Mouse (Mus musculus) hindbrain, embryonic 11.5 days (tissue): ENCODE results near the gene Zcchc9. TPM values are rescaled to one million over a fixed set of nuclear protein-coding genes. Genes with fewer than 3 reads are reported as not detected.

Experiments
- ATAC-seq: fragments of 200-750 bp; cut with Nextera tagmentation; 2 replicates; pipeline ENCODE4 v1.8.0; 2017; ENCODE audit warnings: mild to moderate bottlenecking, moderate TSS enrichment, moderate library complexity; ENCODE audit not compliant: low FRiP score
- DNase-seq: peaks from one replicate; pipeline ENCODE4 v3.0.0-alpha.2; 2015; ENCODE audit warnings: low spot score
- H3K27ac ChIP-seq: fragments of 300-500 bp; sonication (generic); 2 replicates; pipeline ENCODE4 v1.5.1; 2014; ENCODE audit warnings: mild to moderate bottlenecking, low read depth, low read length
- H3K27me3 ChIP-seq: fragments of 300-500 bp; sonication (generic); 2 replicates; pipeline ENCODE4 v1.6.1; 2014; ENCODE audit warnings: mild to moderate bottlenecking, low read length, moderate library complexity, mixed read lengths; ENCODE audit not compliant: control insufficient read depth, insufficient read depth
- H3K36me3 ChIP-seq: fragments of 300-500 bp; sonication (generic); 2 replicates; pipeline ENCODE4 v1.6.1; 2014; ENCODE audit warnings: mild to moderate bottlenecking, low read length, moderate library complexity, mixed read lengths; ENCODE audit not compliant: control insufficient read depth, insufficient read depth
- H3K4me1 ChIP-seq: fragments of 300-500 bp; sonication (generic); replicated peaks from 2 replicates; pipeline ENCODE4 v1.6.1; 2014; ENCODE audit warnings: low read length, mixed read lengths; ENCODE audit not compliant: control insufficient read depth, insufficient read depth
- H3K4me2 ChIP-seq: fragments of 300-500 bp; sonication (generic); replicated peaks from 2 replicates; pipeline ENCODE4 v1.6.1; 2014; ENCODE audit warnings: mild to moderate bottlenecking, low read depth, low read length
- H3K4me3 ChIP-seq: fragments of 300-500 bp; sonication (generic); 2 replicates; pipeline ENCODE4 v1.5.1; 2014; ENCODE audit warnings: low read depth, low read length
- H3K9ac ChIP-seq: fragments of 300-500 bp; sonication (generic); 2 replicates; pipeline ENCODE4 v1.6.1; 2014; ENCODE audit warnings: low read depth, low read length
- H3K9me3 ChIP-seq: fragments of 300-500 bp; sonication (generic); 2 replicates; pipeline ENCODE4 v1.6.1; 2016; ENCODE audit warnings: low read length; ENCODE audit not compliant: control insufficient read depth
- WGBS: fragments of 180-500 bp; shearing (Covaris S2); extraction: QIAGEN DNeasy Blood & Tissue Kit; methylation state at CpG from one replicate; pipeline ENCODE4 v1.1.7; 2014; 5-methylcytosine and 5-hydroxymethylcytosine counted together
- polyA plus RNA-seq: library from polyadenylated mRNA; unstranded; fragments of >200 nt; fragmentation: Nextera tagmentation; extraction: Ambion mirVana; gene quantifications from 2 replicates; pipeline ENCODE4 v1.2.1, GENCODE M21; 2014

The Zcchc9 gene
- 27.3 and 31.7 TPM in 2 replicates for polyA plus RNA-seq

- ATAC-seq, result peak; percentile 99
- Histone ChIP-seq H3K27me3 (no peaks in the 10 kb centered on the region), H3K4me3 (peak within 1 kb of the TSS; percentile 92), H3K9me3 (no peaks in the 10 kb centered on the region), H3K4me2 (peak within 1 kb of the TSS; percentile 53), H3K36me3 (peaks cover 4% of the 10 kb centered on the region), H3K4me1 (no peaks in the 10 kb centered on the region), H3K9ac (peak within 1 kb of the TSS; percentile 98), H3K27ac (peak within 1 kb of the TSS; percentile 88)
- under 1% methylated on average over 50 of the region's 50 CpGs for WGBS
- peak; percentile 95 for DNase-seq
Measured at GRCm38 (mm10) chr13:91807155-91807839, at the start of gene Zcchc9. Gene Zcchc9, minus strand, starts transcription at chr13:91807705.

- no peak overlapping the region for H3K9ac ChIP-seq
- ATAC-seq (no peak), DNase-seq (no peak)
- H3K27me3 ChIP-seq, result no peaks in the 10 kb centered on the region
- H3K27ac ChIP-seq, result no peak overlapping the region
- H3K4me1 ChIP-seq, result no peaks in the 10 kb centered on the region
- H3K36me3 ChIP-seq, result no peaks in the 10 kb centered on the region
- H3K9me3 ChIP-seq, result no peaks in the 10 kb centered on the region
- H3K4me2 ChIP-seq, result no peak overlapping the region
- no peak overlapping the region for H3K4me3 ChIP-seq
- WGBS, result 84% methylated on average over 3 of the region's 3 CpGs
Measured at GRCm38 (mm10) chr13:91854412-91854811, 46.9 kb upstream of the Zcchc9 start.

GRCm38 (mm10) chr13:91827876-91828275 lies 20.4 kb upstream of the Zcchc9 start:
- H3K4me3 ChIP-seq, result no peak overlapping the region

GRCm38 (mm10) chr13:91826066-91826465 lies 18.6 kb upstream of the Zcchc9 start:
- no peak overlapping the region for H3K27ac ChIP-seq
- no peaks in the 10 kb centered on the region for H3K4me1 ChIP-seq
- DNase-seq (no peak), ATAC-seq (no peak)
- 77% methylated on average over 2 of the region's 2 CpGs for WGBS
- H3K4me3 ChIP-seq, result no peak overlapping the region
- H3K4me2 ChIP-seq, result no peak overlapping the region
- no peaks in the 10 kb centered on the region for H3K36me3 ChIP-seq
- H3K9ac ChIP-seq, result no peak overlapping the region
- no peaks in the 10 kb centered on the region for H3K9me3 ChIP-seq
- H3K27me3 ChIP-seq, result no peaks in the 10 kb centered on the region

More at GRCm38 (mm10) chr13:91827876-91828275, 20.4 kb upstream of the Zcchc9 start:
- Histone ChIP-seq H3K9me3 (no peaks in the 10 kb centered on the region), H3K4me1 (no peaks in the 10 kb centered on the region), H3K27me3 (no peaks in the 10 kb centered on the region), H3K4me2 (no peak overlapping the region), H3K9ac (no peak overlapping the region), H3K36me3 (no peaks in the 10 kb centered on the region), H3K27ac (no peak overlapping the region)
- no peak for ATAC-seq
- no peak for DNase-seq

GRCm38 (mm10) chr13:91824845-91825550 lies 17.5 kb upstream of the Zcchc9 start:
- ATAC-seq (no peak), DNase-seq (no peak)
- Histone ChIP-seq H3K9me3 (no peaks in the 10 kb centered on the region), H3K27me3 (no peaks in the 10 kb centered on the region), H3K36me3 (no peaks in the 10 kb centered on the region), H3K27ac (no peak overlapping the region), H3K4me1 (no peaks in the 10 kb centered on the region), H3K4me2 (no peak overlapping the region), H3K9ac (no peak overlapping the region), H3K4me3 (no peak overlapping the region)
- WGBS, result 66% methylated on average over 4 of the region's 4 CpGs

GRCm38 (mm10) chr13:91823735-91824134 lies 16.2 kb upstream of the Zcchc9 start:
- H3K9ac ChIP-seq, result no peak overlapping the region
- no peak overlapping the region for H3K4me2 ChIP-seq
- ATAC-seq (no peak), DNase-seq (no peak)
- no peaks in the 10 kb centered on the region for H3K4me1 ChIP-seq
- 87% methylated on average over 6 of the region's 6 CpGs for WGBS
- H3K36me3 ChIP-seq, result no peaks in the 10 kb centered on the region
- no peak overlapping the region for H3K4me3 ChIP-seq
- H3K9me3 ChIP-seq, result no peaks in the 10 kb centered on the region
- H3K27me3 ChIP-seq, result no peaks in the 10 kb centered on the region
- H3K27ac ChIP-seq, result no peak overlapping the region

GRCm38 (mm10) chr13:91814670-91815069 lies 7.2 kb upstream of the Zcchc9 start:
- no peak for ATAC-seq
- Histone ChIP-seq H3K36me3 (no peaks in the 10 kb centered on the region), H3K27me3 (no peaks in the 10 kb centered on the region), H3K9ac (no peak overlapping the region), H3K27ac (no peak overlapping the region), H3K4me3 (no peak overlapping the region), H3K9me3 (no peaks in the 10 kb centered on the region), H3K4me2 (no peak overlapping the region), H3K4me1 (no peaks in the 10 kb centered on the region)
- WGBS, result 89% methylated on average over 5 of the region's 5 CpGs
- DNase-seq, result no peak

- H3K9me3 ChIP-seq, result no peaks in the 10 kb centered on the region
- H3K27me3 ChIP-seq, result no peaks in the 10 kb centered on the region
- H3K4me2 ChIP-seq, result no peak overlapping the region
- no peak overlapping the region for H3K4me3 ChIP-seq
- ATAC-seq (no peak), DNase-seq (peak; percentile 46)
- H3K4me1 ChIP-seq, result no peaks in the 10 kb centered on the region
- H3K36me3 ChIP-seq, result peaks cover under 1% of the 10 kb centered on the region
- H3K27ac ChIP-seq, result no peak overlapping the region
- no peak overlapping the region for H3K9ac ChIP-seq
- WGBS, result 41% methylated on average over 2 of the region's 2 CpGs
Measured at GRCm38 (mm10) chr13:91809476-91809875, 2.0 kb upstream of the Zcchc9 start.
